Mouse (Mus musculus): Measurements from ENCODE around the gene Ccr6.
"Not testable (repeated sequence)": the region's sequence is repeated elsewhere in the genome, so short reads cannot be mapped to it uniquely, and the experiment has no call there.

Gene Ccr6

GRCm38 (mm10) chr17:8235743-8236142, at the start of gene Ccr6:
Gene Ccr6, plus strand, starts transcription at chr17:8236043.
- no peak for DNase-seq

GRCm38 (mm10) chr17:8193678-8194077, 42.2 kb upstream of the Ccr6 start:
- no peak for DNase-seq

- peak in 1 of 2 experiments; percentile 37 for DNase-seq
These were observed 40.0 kb upstream of the Ccr6 start for GRCm38 (mm10) chr17:8195685-8196376.

GRCm38 (mm10) chr17:8197652-8198051, 38.2 kb upstream of the Ccr6 start:
- no peak for DNase-seq

DNA sequence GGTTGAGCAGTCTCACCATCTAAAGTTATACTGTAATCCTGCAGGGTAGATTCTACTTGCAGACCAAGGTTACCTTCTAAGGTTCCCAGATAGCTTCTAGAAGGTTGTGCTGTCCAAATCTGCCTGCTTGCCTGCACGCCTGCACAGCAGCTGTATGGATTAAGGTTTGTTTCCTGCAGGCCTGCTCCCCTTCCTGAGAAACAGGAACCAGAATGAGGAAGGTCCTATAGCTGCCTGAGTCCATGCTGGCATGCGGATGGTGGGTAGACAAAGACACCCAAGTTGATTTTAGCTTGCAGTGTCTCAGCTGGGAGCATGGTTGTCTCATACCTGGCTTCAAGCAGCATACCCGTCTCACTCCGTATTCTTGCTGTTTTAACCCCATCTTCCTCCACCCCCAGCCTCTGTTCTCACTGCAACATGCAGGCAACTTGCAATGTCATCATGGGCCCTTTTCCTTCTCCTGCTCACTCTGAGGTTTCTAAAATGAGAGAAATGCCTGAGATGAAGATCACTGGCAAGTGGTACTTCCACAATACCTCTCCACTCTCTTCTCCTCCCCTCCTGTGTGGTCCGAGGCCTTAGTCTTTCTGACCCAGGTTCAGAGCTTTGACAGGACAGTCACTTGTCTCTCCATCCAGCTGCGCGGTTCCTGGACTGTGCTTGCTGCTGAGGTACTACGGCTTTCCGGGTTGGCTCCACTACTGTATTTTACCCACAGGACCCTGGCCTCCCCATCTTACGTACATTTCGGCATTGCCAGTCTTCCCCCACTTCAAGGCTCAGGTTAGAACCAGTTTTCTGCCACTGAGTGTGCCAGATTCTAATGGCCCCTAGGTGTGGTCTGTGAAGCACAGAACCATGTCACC, 36.5 kb upstream of the Ccr6 start:
- DNase-seq = no peak

- no peak for DNase-seq
These were observed 35.9 kb upstream of the Ccr6 start for GRCm38 (mm10) chr17:8199936-8200330.

- DNase-seq = no peak
These were observed 32.4 kb upstream of the Ccr6 start for GRCm38 (mm10) chr17:8203487-8203886.

- DNase-seq = not testable (repeated sequence)
These were observed 30.6 kb upstream of the Ccr6 start for GRCm38 (mm10) chr17:8205221-8205631.

DNA sequence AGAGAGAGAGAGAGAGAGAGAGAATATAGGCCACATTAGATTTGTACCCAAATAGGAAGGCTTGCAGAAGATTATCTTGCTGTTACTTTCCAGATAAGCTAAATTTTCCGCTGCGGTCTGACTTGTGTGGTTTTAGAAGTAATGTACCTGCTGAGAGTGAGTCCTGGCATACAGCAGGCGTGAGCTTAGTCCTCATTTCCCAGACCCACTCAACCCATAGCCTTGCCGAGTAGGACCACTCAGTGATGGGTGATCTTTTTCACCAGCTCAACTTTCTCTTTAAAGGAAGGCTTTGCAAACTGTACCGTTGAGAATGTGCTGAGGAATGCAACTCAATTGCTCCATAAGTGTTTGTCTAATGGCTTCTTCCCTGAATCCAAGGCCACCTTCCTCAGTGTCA, 29.2 kb upstream of the Ccr6 start:
- no peak for DNase-seq

DNA sequence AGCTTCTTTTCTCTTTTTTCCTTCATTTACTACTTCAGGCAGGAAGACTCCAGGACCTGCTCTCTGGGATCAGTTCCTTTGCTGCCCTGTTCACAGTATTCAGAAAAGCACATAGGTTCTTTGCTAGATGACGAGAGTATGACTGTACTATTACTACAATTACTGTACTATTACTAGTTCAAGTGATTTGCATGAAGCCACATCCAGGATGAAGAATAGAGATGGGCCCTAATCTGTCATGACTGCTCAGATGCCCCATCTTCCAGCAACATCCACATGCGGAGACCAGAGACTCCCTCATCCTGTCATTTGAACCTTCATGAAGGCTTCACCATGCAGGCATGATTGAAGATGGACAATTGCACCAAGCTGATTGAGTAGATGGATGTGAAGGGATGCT, 26.1 kb upstream of the Ccr6 start:
- DNase-seq = no peak

DNA sequence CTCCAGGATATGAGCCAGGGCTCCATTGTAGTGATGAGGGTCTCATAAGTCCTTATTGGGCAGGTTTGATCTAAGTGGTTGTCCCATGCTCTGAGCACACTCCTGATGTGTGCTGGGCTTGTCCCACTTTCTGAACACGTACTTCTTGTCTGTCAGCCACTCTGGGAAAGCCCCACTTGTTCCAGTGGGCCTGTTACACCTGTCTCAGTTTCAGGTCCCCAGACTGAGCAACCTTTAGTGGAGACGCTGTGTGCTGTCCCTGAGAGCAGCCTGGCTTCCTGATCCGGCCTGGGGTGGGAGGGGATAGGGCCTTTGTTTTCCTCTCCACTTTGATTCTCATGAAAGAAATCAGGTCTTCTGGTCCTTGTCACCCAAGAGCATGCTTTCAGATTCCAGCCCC, 25.7 kb upstream of the Ccr6 start:
- DNase-seq = no peak

- no peak for DNase-seq
These were observed 25.2 kb upstream of the Ccr6 start for GRCm38 (mm10) chr17:8210675-8211074.

DNA sequence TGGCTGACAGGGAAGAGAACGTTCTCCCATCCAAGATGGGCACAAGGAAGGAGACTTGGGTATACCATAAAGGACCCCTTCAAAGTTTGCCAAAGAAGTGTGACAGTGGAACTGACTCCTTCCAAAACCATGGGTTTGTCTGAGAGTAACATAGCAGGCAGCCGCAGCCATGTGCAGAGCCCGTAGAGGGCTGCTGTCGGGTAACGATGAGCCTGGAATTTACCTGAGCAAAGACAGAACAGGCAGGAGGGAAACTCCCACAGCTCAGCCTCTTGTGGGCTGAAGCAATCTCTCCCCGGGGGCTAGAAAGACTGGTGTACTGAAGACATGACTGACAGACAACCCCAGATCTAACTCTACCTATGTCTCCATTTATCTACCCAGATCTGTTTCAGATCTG, 24.4 kb upstream of the Ccr6 start:
- no peak for DNase-seq

DNA sequence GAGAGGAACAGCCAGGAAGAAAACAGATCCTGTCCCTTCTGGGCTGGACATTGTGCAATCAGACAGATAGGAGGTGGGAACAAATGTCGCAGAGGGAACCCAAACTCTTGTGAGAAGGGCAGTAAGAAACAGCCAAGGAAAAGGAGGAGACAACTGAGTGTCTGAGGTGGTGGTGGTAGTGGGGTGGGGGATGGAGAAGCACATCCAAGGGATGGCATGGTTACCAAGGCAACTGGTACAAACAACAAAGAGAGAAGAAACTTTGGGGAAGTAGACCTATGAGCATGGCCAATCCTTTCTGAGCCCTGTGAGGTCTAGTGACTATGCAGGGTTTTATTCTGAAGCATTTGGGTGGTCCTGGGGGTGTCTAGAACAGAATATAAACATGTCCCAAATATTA, 21.5 kb upstream of the Ccr6 start:
- DNase-seq = no peak

DNA sequence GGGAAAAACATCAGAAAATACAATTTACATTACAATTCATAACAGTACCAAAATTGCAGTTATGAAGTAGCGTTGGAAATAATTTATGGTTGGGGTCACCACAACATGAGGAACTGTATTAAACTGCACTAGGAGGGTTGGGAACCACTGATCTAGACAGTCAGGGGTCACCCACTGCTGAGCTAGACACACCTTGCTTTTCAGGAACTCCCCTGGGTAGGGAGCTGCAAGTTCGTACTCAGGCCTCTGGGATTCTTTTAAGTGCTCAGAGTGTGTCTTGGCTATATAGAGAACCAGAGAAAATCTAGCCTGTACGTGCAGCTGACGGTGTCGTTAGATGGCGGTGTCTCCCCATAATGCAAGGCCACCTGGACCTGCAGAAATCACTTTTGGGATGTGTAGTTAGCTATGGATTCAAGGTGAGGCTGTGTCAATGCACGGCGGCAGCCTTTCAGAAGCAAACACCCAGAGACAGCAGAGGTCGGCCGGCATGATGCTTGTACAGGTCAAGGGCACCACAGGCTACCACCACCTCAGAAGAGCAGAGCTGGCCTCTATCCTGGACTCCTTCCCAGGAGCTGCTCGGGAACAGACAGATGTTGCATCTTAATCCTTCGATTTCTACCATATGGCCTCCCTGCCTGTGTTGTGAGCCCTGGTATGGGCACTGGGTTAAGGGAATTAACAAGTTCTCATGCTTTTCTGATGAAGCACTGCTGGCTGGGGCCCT, 20.7 kb upstream of the Ccr6 start:
- no peak for DNase-seq

DNA sequence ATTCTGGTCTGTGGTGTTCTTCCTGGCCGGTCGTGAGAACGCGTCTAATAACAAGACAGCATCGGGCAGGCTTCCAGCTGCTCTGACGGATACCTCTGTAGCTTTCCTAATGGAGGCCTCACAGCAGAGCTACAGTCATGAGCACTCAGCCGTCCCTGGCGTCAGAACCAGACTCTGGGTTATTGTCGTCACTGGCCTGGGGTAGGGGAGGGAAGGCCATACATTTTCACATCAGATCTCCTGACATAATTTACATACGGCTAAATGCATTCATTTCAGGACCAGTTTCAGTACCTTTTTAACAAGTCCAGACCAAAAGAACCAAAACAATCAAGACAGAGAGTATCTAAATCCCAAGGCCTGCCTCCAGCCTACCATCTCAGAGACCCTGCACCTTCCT, 12.6 kb upstream of the Ccr6 start:
- no peak for DNase-seq

DNA sequence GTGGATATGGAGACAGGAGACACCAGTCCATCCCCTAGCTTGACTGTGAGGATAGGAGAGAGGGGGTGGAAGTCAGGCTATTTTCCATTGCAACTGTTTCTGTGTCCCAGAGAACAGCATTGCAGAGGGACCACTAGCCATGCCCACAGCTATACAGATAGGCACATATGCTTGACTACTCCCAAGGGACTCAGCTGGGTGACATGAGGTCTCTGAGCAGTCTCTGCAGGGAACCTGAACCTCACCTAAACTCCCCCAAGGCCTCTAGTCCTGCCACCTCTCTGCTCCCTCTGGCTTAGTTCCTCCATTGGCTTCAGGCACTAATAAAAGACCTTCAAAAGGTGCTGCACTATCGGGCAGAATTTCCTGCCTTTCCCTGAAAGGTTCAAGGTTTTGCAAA, 11.8 kb upstream of the Ccr6 start:
- no peak for DNase-seq

GRCm38 (mm10) chr17:8225166-8225565, 10.7 kb upstream of the Ccr6 start:
- DNase-seq = no peak

DNA sequence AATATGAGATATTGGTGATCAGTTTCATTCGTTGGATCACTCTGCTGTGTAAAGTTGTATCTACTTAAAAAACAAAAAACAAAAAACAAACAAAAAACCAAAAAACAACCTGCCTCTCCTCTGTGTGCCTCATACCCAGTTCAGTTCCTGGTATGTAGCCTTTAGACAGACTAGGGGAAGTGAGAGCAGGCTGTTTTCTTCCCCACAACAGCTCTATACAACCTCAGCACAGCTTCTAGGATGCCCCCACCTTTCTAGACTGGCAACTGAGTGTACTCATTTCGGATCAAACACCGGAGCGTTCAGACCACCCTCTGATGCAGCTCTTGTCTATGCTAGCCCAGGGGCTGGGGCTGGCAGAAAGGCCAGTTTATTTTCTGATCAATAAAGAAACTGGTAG, 10.1 kb upstream of the Ccr6 start:
- no peak for DNase-seq

- no peak for DNase-seq
These were observed 7.2 kb upstream of the Ccr6 start for GRCm38 (mm10) chr17:8228622-8229021.

GRCm38 (mm10) chr17:8229607-8230006, 6.2 kb upstream of the Ccr6 start:
- no peak for DNase-seq

DNA sequence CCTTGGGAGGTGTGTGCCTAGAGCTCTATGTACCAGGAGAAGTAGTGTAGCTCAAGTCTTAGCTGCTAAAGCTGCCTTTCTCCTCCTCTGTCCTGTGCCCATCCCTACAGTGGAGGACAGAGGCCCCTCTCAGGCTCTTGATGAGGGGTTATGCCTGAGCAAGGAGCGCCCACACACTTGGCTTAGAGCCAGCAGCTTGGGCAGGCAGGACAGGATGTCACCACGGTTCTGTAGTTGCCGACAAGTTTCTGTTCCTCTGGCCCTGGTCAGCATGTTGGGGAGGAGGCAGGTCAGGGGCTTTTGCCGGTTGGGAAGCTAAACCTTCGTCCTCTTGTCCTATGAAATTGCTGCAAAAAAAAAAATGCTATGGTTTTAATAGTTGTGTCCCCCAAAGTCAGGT, 3.8 kb upstream of the Ccr6 start:
- DNase-seq = peak; percentile 83 to 85

DNA sequence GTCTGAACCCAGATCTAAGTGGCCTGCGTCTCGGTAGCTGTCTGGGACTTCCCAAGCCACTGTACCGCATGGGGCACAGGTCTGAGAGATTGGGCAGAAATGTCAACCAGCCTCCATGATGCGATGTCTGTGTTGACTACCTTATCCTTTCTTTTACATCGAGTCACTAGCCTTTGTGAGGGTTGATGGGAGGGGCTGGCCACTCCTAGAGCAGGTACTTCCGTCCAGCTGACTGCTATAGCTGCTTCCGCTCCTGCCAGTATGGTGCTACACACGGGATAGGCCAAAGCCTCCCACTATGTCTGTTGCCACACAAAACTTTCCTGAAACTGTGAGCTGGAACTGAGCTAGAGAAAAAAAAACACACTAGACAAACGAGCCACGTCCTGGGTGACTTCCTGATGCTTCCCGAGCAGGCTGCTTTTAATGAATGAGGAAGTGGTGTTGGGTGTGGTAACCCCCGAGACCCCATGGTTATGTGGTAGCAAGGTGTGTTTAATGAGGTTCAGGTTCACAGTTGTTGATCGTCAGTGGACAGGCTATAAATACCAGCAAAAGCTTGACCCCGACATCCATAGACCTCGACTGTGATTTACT, 2.1 kb upstream of the Ccr6 start:
- peak in 1 of 2 experiments; percentile 17 for DNase-seq

All from spleen, adult 18-20 months (tissue).